Mouse (Mus musculus) embryonic fibroblast, embryonic 13.5 days (primary cell): ENCODE measurements around the gene Gpd1.

Experiments used
- CTCF ChIP-seq: IDR thresholded peaks from 2 replicates; pipeline ENCODE4 v1.5.1; 2011; ENCODE audit warnings: mild to moderate bottlenecking, control low read depth, low read length, moderate library complexity, borderline replicate concordance; ENCODE audit not compliant: insufficient read depth
- POLR2A ChIP-seq: IDR thresholded peaks from 2 replicates; pipeline ENCODE4 v1.6.1; 2011; ENCODE audit warnings: low read depth, mild to moderate bottlenecking, control low read depth, low read length, moderate library complexity

GRCm38 (mm10) chr15:99705440-99706048, 11.8 kb upstream of the Gpd1 start, which contains the start of gene Gm17349:
- TF ChIP-seq POLR2A (no peak), CTCF (peak; percentile 48; the same call in 1 of the 2 replicates)
